Mouse (Mus musculus) lung, adult 2 months (tissue): ENCODE measurements at regions not wholly inside any gene's neighbourhood (a gene's known extent, or its start where the extent isn't known, plus 50 kb on each side); places are given as distances from the start of the nearest gene placed in this dataset.

Experiments
- CTCF ChIP-seq: fragments of 200-500 bp; IDR thresholded peaks from 2 replicates; pipeline ENCODE4 v1.5.1; 2011; ENCODE audit warnings: mild to moderate bottlenecking, low read length, control low read depth; ENCODE audit not compliant: insufficient read depth
- POLR2A ChIP-seq: fragments of 200-500 bp; IDR thresholded peaks from 2 replicates; pipeline ENCODE4 v1.6.1; 2011; ENCODE audit warnings: low read depth, mild to moderate bottlenecking, control low read depth, low read length, borderline replicate concordance; ENCODE audit errors: extremely low read depth

DNA sequence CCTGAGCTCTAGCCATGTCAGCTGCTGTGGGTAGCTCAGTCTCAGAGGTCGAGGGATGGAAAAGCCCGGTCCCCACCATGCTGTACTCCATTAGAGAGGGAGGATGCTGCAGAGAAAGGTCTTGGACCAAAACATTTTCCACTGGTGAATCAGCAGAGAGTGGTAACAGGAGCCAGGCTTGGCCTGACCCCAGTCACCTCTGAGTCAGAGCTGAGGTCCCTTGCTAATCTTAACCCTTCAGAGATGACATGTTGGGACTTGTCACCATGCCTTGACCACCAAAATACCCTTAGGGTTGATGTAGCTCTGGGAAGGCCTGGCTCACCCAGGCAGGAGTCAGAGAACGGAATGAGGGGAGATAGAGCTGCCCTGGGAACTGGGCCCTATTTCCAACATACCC lies 210.0 kb downstream of the Cyp26b1 start:
- no peak for TF ChIP-seq CTCF
- no peak for TF ChIP-seq POLR2A
